In the genomic region with DNA sequence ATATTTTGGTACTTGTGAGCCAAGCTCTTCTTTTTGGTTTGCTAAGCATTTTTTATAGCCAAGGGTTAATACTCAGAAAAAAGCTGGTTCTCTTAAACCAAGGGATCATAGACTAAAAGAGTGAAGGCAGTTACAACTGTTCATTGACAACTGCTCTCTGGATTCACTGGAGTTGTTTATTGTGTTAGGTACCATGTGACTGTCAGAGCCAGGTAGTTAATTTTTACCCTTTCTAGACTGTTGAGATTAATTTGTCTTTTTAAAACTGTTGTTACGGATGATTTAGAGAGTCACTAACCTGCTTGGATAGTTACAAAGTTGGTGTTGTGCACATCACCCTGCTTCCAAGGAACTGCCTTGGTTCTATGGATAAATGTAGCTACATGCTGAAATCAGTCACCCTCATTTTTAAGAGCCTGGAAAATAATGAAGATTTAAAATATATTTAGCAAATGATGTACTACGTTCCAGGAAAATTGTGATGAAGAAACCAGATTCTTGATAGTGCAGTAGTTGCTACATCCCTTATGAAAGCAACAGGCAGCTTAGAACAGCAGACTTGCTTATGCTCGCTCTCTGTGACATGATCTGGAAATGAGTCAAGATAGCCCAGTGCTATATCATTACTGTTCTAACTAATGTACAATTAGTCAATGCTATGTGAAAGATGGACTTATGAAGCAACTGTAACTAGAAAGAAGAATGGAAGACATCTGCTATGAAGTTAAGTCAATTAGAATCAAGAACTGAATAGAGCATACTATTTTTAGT, we compare ENCODE assay signal across 22 mouse cellular contexts.
DNase-seq lines count a peak whose midpoint lies in the region; ATAC-seq and TF ChIP-seq lines count a peak whose summit lies in the region.
"Had no signal": no experiment of that assay in that cellular context is flagged by ENCODE, and none has a peak within 500 bp of the region (broad histone marks: within the 10 kb centered on the region; RNA-seq: fewer than 3 reads in every experiment).

No protein-coding gene starts in this region.

- no peaks in the 10 kb centered on the region for H3K27me3 ChIP-seq in kidney, adult 2 months (replicated peaks; ENCODE audit: control insufficient read depth, insufficient read depth, low read length)
- H3K27me3 ChIP-seq in liver, adult 2 months (ENCODE audit: control insufficient read depth, insufficient read depth, low read length), result no peaks in the 10 kb centered on the region
- H3K27me3 ChIP-seq in liver, embryonic 11.5 days (replicated peaks; ENCODE audit: control insufficient read depth, insufficient read depth, low read length), result no peaks in the 10 kb centered on the region
- no peaks in the 10 kb centered on the region for H3K27me3 ChIP-seq in liver, postnatal 0 days (ENCODE audit: insufficient read depth, low read length)
- H3K27me3 ChIP-seq: embryonic facial prominence, embryonic 13.5 days; embryonic facial prominence, embryonic 15.5 days; forebrain, embryonic 12.5 days had no signal

- H3K4me1 ChIP-seq in kidney, adult 2 months (ENCODE audit: control insufficient read depth, insufficient read depth, low read length), result peaks cover 13% of the 10 kb centered on the region; the same call in 1 of the 2 replicates
- H3K4me1 ChIP-seq in liver, adult 2 months (ENCODE audit: control insufficient read depth, insufficient read depth, low read length), result peaks cover 24% of the 10 kb centered on the region
- no peaks in the 10 kb centered on the region for H3K4me1 ChIP-seq in liver, embryonic 11.5 days (replicated peaks; ENCODE audit: control insufficient read depth, insufficient read depth, low read length)
- no peaks in the 10 kb centered on the region for H3K4me1 ChIP-seq in liver, postnatal 0 days (ENCODE audit: insufficient read depth)
- H3K4me1 ChIP-seq: embryonic facial prominence, embryonic 13.5 days; embryonic facial prominence, embryonic 15.5 days; forebrain, embryonic 10.5 days; forebrain, embryonic 12.5 days had no signal

- H3K9ac ChIP-seq in liver, adult 2 months (ENCODE audit: low read depth, low read length), result peak overlapping the region; percentile 69; the same call in 1 of the 2 replicates
- no peak overlapping the region for H3K9ac ChIP-seq in liver, embryonic 11.5 days (ENCODE audit: low read depth, low read length)
- no peak overlapping the region for H3K9ac ChIP-seq in liver, postnatal 0 days (replicated peaks)
- H3K9ac ChIP-seq: embryonic facial prominence, embryonic 13.5 days; embryonic facial prominence, embryonic 15.5 days; forebrain, embryonic 12.5 days had no signal

- H3K36me3 ChIP-seq in kidney, adult 2 months (ENCODE audit: control insufficient read depth, insufficient read depth, low read length), result no peaks in the 10 kb centered on the region
- H3K36me3 ChIP-seq in liver, adult 2 months (ENCODE audit: control insufficient read depth, insufficient read depth, low read length), result no peaks in the 10 kb centered on the region
- no peaks in the 10 kb centered on the region for H3K36me3 ChIP-seq in liver, embryonic 11.5 days (ENCODE audit: control insufficient read depth, insufficient read depth, low read length)
- H3K36me3 ChIP-seq in liver, postnatal 0 days (replicated peaks; ENCODE audit: insufficient read depth, low read length), result no peaks in the 10 kb centered on the region
- H3K36me3 ChIP-seq: embryonic facial prominence, embryonic 13.5 days; embryonic facial prominence, embryonic 15.5 days; forebrain, embryonic 10.5 days; forebrain, embryonic 12.5 days had no signal

- 56% methylated on average over 3 of the region's 3 CpGs for WGBS in kidney, adult 2 months
- WGBS in liver, adult 2 months, result 23% methylated on average over 3 of the region's 3 CpGs
- 77% methylated on average over 3 of the region's 3 CpGs for WGBS in liver, embryonic 11.5 days
- 69% methylated on average over 3 of the region's 3 CpGs for WGBS in liver, postnatal 0 days (ENCODE audit: insufficient replicate concordance)

- H3K4me3 ChIP-seq in kidney, adult 2 months (ENCODE audit: insufficient read depth, low read depth, low read length), result no peak overlapping the region
- no peak overlapping the region for H3K4me3 ChIP-seq in liver, adult 2 months (ENCODE audit: insufficient read depth, low read depth, low read length)
- no peak overlapping the region for H3K4me3 ChIP-seq in liver, embryonic 11.5 days (ENCODE audit: low read depth, low read length)
- no peak overlapping the region for H3K4me3 ChIP-seq in liver, postnatal 0 days (ENCODE audit: low read depth, low read length)
- H3K4me3 ChIP-seq: embryonic facial prominence, embryonic 13.5 days; embryonic facial prominence, embryonic 15.5 days; erythroblast, embryonic 14.5 days; forebrain, embryonic 10.5 days; forebrain, embryonic 12.5 days had no signal

- DNase-seq in kidney, adult 2 months, result peak; percentile 85
- DNase-seq in kidney, postnatal 4 days, result no peak
- peak; percentile 91 for DNase-seq in liver, adult 2 months (ENCODE audit: extremely low read depth, low read depth, low spot score)
- no peak for DNase-seq in liver, embryonic 11.5 days (ENCODE audit: low spot score)
- DNase-seq in liver, postnatal 0 days, result no peak
- DNase-seq in liver, result no peak
- DNase-seq: adrenal gland, adult 2 months; adrenal gland, postnatal 10 days; adrenal gland, postnatal 25 days; cerebellum, adult 11 months; cerebellum, adult 18-20 months; cerebellum, adult 8-10 months; cerebellum, adult 9-11 months; cerebellum, postnatal 14 days; cerebellum, postnatal 36 days; embryo, embryonic 11 days had no signal

- ATAC-seq in liver, embryonic 11.5 days (replicated peaks; ENCODE audit: low FRiP score), result no peak
- ATAC-seq in liver, postnatal 0 days, result no peak
- ATAC-seq: forebrain, embryonic 14.5 days had no signal

- H3K9me3 ChIP-seq in liver, embryonic 11.5 days (ENCODE audit: control insufficient read depth, low read length), result no peaks in the 10 kb centered on the region
- no peaks in the 10 kb centered on the region for H3K9me3 ChIP-seq in liver, postnatal 0 days (ENCODE audit: low read length)
- H3K9me3 ChIP-seq: embryonic facial prominence, embryonic 13.5 days; embryonic facial prominence, embryonic 15.5 days; forebrain, embryonic 10.5 days; forebrain, embryonic 12.5 days had no signal

- no peaks in the 10 kb centered on the region; the same call in 1 of the 2 replicates for H3K79me2 ChIP-seq in liver, adult 2 months (ENCODE audit: control insufficient read depth, insufficient read depth, low read length)

- TF ChIP-seq POLR2A in kidney, adult 2 months (IDR thresholded peaks at IDR 0.05; ENCODE audit: low read depth, low read length), result no peak
- TF ChIP-seq POLR2A in liver, adult 2 months (IDR thresholded peaks at IDR 0.05; ENCODE audit: extremely low read depth, insufficient read depth, low read length), result no peak

- no peak for TF ChIP-seq CTCF in kidney, adult 2 months (conservative IDR thresholded peaks at IDR 0.05; ENCODE audit: insufficient read depth, insufficient read length, low read depth, low read length)
- TF ChIP-seq CTCF in liver, adult 2 months (IDR thresholded peaks at IDR 0.05; ENCODE audit: low read depth, low read length), result no peak
- TF ChIP-seq CTCF in liver, postnatal 0 days (IDR thresholded peaks at IDR 0.05; ENCODE audit: low read depth), result no peak

- H3K4me2 ChIP-seq in liver, embryonic 11.5 days, result no peak overlapping the region
- H3K4me2 ChIP-seq in liver, postnatal 0 days (ENCODE audit: low read depth, low read length), result no peak overlapping the region
- H3K4me2 ChIP-seq: embryonic facial prominence, embryonic 13.5 days; embryonic facial prominence, embryonic 15.5 days; forebrain, embryonic 12.5 days had no signal

- H3K27ac ChIP-seq in kidney, adult 2 months (ENCODE audit: insufficient read depth, low read depth, low read length), result peak overlapping the region; percentile 87
- H3K27ac ChIP-seq in liver, adult 2 months (replicated peaks; ENCODE audit: insufficient read depth, low read depth, low read length), result peak overlapping the region; percentile 98
- H3K27ac ChIP-seq in liver, embryonic 11.5 days (ENCODE audit: low read depth, low read length), result no peak overlapping the region
- peak overlapping the region; percentile 25; the same call in 1 of the 2 replicates for H3K27ac ChIP-seq in liver, postnatal 0 days (ENCODE audit: low read depth)
- H3K27ac ChIP-seq: embryonic facial prominence, embryonic 13.5 days; embryonic facial prominence, embryonic 15.5 days; forebrain, embryonic 10.5 days; forebrain, embryonic 12.5 days had no signal

- TF ChIP-seq EP300 in liver, postnatal 0 days (IDR thresholded peaks at IDR 0.05; ENCODE audit: low read depth), result no peak

Comparison
In these comparisons a context has a peak if more than half of its experiments do, and no peak if none do; other contexts are left out.
1. DNase-seq: peak in kidney, adult 2 months (single experiment) and liver, adult 2 months (single experiment); none in kidney, postnatal 4 days (0 of 2), liver, embryonic 11.5 days (single experiment), liver, postnatal 0 days (single experiment) and liver (single experiment).